Mouse (Mus musculus) E14TG2a.4 (cell line): ENCODE measurements around the gene Osbpl3.

Source experiments
- H3K27me3 ChIP-seq: 2 replicates; pipeline ENCODE4 v1.6.1; 2014; ENCODE audit warnings: low read length, control low read depth; ENCODE audit not compliant: insufficient read depth
- H3K36me3 ChIP-seq: 2 replicates; pipeline ENCODE4 v1.6.1; 2014; ENCODE audit warnings: low read length, control low read depth; ENCODE audit not compliant: insufficient read depth
- H3K4me1 ChIP-seq: replicated peaks from 2 replicates; pipeline ENCODE4 v1.6.1; 2014; ENCODE audit warnings: low read depth, low read length, control low read depth
- H3K4me3 ChIP-seq: replicated peaks from 2 replicates; pipeline ENCODE4 v1.5.1; 2014; ENCODE audit warnings: mild to moderate bottlenecking, low read length
- H3K9me3 ChIP-seq: 2 replicates; pipeline ENCODE4 v1.6.1; 2014; ENCODE audit warnings: low read length, control low read depth
- CTCF ChIP-seq: conservative IDR thresholded peaks from 2 replicates; pipeline ENCODE4 v1.5.1; 2014; ENCODE audit warnings: low read length
- NANOG ChIP-seq: IDR thresholded peaks from 2 replicates; pipeline ENCODE4 v1.6.1; 2014; ENCODE audit warnings: borderline replicate concordance, low read length, mixed read lengths
- POU5F1 ChIP-seq: IDR thresholded peaks from 2 replicates; pipeline ENCODE4 v1.6.1; 2014; ENCODE audit warnings: low read length, borderline replicate concordance

The Osbpl3 gene

GRCm38 (mm10) chr6:50273416-50273815 lies 182.6 kb downstream of the Osbpl3 start:
- Histone ChIP-seq H3K4me1 (peaks cover 3% of the 10 kb centered on the region), H3K9me3 (no peaks in the 10 kb centered on the region), H3K4me3 (no peak overlapping the region), H3K27me3 (no peaks in the 10 kb centered on the region), H3K36me3 (no peaks in the 10 kb centered on the region)
- no peak for TF ChIP-seq POU5F1
- no peak for TF ChIP-seq NANOG
- no peak for TF ChIP-seq CTCF

GRCm38 (mm10) chr6:50263670-50264069 lies 192.3 kb downstream of the Osbpl3 start, which contains the start of gene Gsdme:
TSS of gene Gsdme (minus strand) at chr6:50263862.
- peaks cover 27% of the 10 kb centered on the region for H3K4me1 ChIP-seq
- TF ChIP-seq CTCF (no peak), NANOG (no peak), POU5F1 (no peak)
- H3K36me3 ChIP-seq = no peaks in the 10 kb centered on the region
- peaks cover 38% of the 10 kb centered on the region for H3K27me3 ChIP-seq
- H3K9me3 ChIP-seq = no peaks in the 10 kb centered on the region
- no peak within 1 kb of the TSS for H3K4me3 ChIP-seq

DNA sequence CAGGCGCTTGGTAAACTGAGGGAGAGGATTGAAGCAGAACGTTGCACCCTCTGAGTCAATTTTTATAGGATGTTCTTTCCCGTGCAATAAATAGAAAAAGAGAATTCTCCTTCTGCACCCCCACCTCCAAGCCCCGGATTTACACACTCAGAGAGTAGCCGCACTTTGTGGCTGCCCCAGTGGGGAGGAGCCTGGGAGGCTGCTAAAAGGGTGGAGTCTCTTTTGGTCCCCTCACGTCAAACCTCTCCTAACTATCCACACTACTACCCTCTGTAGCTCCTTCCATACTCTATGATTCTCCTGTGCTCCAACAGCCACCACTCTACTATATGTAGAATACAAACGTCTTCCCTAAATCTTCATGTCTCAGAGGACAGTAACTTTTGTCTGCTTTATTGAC lies 193.7 kb downstream of the Osbpl3 start:
- H3K4me3 ChIP-seq = peak overlapping the region; percentile 76
- peaks cover 27% of the 10 kb centered on the region for H3K4me1 ChIP-seq
- no peak for TF ChIP-seq POU5F1
- no peak for TF ChIP-seq NANOG
- no peak for TF ChIP-seq CTCF
- H3K9me3 ChIP-seq = no peaks in the 10 kb centered on the region
- no peaks in the 10 kb centered on the region for H3K36me3 ChIP-seq
- peaks cover 38% of the 10 kb centered on the region for H3K27me3 ChIP-seq

DNA sequence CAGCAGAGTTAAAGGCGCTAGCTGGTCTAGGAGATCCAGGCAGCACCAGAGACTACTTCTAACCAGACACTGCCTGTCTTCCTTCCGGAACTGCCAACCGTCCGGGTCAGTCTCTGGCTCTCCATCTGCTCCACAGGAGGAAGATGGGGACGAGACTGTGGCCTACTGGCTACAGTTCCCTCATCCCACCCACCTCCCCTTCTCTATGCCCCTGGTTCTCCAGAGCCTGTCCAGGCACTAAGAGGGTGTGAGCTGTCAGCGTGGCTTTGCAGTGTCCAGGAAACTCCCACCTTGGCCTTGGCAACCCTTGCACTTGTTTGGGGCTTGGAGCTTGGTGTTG lies 194.1 kb downstream of the Osbpl3 start:
- TF ChIP-seq POU5F1 (no peak), NANOG (no peak), CTCF (no peak)
- Histone ChIP-seq H3K4me3 (peak overlapping the region; percentile 76), H3K4me1 (peaks cover 27% of the 10 kb centered on the region), H3K27me3 (peaks cover 38% of the 10 kb centered on the region), H3K36me3 (no peaks in the 10 kb centered on the region), H3K9me3 (no peaks in the 10 kb centered on the region)

DNA sequence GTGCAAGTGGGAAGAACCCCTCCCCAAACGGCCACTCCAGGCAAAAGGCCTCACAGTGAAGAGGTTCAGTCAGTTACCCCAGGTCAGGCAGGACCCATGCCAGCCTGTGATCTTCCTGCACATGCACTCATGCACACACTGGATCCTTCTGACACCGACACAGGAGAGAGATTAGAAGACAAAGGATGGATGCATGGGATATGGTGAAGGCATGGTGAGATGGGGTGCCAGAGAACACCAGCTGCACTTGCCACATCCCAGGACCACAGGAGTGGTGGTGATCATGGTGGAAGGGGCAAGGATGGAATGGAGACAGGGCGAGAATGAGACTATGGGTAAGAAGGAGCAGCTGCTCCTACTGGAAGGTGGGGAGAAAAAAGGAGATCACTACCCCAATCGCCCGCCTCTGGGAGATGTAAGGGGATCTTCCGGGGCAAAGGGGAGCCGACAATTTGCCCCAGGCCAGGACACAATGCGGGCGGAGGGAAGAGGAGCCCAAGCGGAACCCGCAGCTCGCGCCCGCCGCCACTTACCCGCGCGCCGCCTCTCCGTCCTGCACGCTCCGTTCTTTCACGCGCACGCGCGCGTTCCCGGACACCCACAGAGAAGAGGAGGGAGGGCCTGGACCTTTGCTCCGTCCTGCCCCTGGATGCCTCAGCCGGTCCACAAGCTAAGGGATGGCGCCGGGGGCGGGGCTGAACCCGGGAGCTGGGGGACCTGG lies 194.6 kb downstream of the Osbpl3 start:
- peaks cover 38% of the 10 kb centered on the region for H3K27me3 ChIP-seq
- H3K9me3 ChIP-seq = no peaks in the 10 kb centered on the region
- H3K4me3 ChIP-seq = peak overlapping the region; percentile 76
- peaks cover 27% of the 10 kb centered on the region for H3K4me1 ChIP-seq
- TF ChIP-seq CTCF = no peak
- no peak for TF ChIP-seq POU5F1
- no peak for TF ChIP-seq NANOG
- H3K36me3 ChIP-seq = no peaks in the 10 kb centered on the region

- no peaks in the 10 kb centered on the region for H3K36me3 ChIP-seq
- H3K4me1 ChIP-seq = peaks cover 8% of the 10 kb centered on the region
- TF ChIP-seq POU5F1 (no peak), NANOG (no peak), CTCF (no peak)
- no peak overlapping the region for H3K4me3 ChIP-seq
- H3K27me3 ChIP-seq = peaks cover 9% of the 10 kb centered on the region; the same call in 1 of the 2 replicates
- no peaks in the 10 kb centered on the region for H3K9me3 ChIP-seq
Observed at GRCm38 (mm10) chr6:50255356-50255755, 200.6 kb downstream of the Osbpl3 start.

DNA sequence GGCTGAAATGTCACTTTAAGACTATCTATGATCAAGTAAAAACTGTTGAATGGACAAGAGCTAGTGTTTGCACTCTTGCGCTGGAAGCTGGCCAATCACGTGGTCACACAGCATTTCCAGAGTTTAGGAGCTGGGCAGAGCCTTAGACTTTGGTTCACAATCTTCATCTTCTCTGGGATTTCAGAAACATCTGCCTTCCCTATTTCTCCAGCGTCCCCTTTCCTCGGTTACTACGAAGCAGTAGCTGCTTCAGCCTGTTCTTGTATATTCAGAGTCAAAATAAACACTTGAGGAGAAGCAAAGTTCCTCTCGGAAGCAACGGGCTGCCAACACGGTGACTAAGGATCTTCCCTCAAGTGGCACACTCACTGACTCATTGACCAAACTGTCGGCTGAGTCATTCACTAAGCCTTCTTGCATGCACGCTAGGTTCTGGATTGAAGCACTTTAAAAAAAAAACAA lies 201.2 kb downstream of the Osbpl3 start:
- Histone ChIP-seq H3K27me3 (peaks cover 6% of the 10 kb centered on the region; the same call in 1 of the 2 replicates), H3K36me3 (no peaks in the 10 kb centered on the region), H3K9me3 (no peaks in the 10 kb centered on the region), H3K4me3 (no peak overlapping the region), H3K4me1 (0 out of 2 replicates have a peak, but pooled peaks cover 2% of the 10 kb centered on the region)
- TF ChIP-seq CTCF (no peak), NANOG (no peak), POU5F1 (no peak)

GRCm38 (mm10) chr6:50252690-50253089 lies 203.3 kb downstream of the Osbpl3 start:
- TF ChIP-seq CTCF = no peak
- Histone ChIP-seq H3K9me3 (no peaks in the 10 kb centered on the region), H3K4me1 (no peaks in the 10 kb centered on the region), H3K36me3 (no peaks in the 10 kb centered on the region), H3K4me3 (no peak overlapping the region), H3K27me3 (peaks cover 4% of the 10 kb centered on the region; the same call in 1 of the 2 replicates)

DNA sequence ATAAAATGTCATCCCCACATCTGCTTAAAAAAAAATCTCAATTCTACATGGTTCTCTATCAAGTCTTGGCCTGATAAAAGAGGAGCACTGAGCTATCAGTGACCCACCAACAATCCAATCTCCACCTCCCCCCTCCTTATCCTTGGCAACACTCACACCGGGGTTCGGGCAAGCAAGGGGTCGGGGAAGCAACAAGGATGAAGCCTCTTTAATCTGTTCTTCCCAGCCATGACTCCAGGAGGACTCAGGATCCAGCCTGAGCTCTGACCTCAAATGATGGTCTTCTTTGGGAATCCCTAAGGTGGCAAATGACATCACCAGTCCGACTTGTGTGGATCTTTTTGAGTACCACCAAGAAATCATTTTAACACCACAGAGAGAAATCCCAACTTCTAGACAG lies 208.2 kb downstream of the Osbpl3 start:
- Histone ChIP-seq H3K9me3 (no peaks in the 10 kb centered on the region), H3K4me3 (no peak overlapping the region), H3K27me3 (no peaks in the 10 kb centered on the region), H3K36me3 (no peaks in the 10 kb centered on the region), H3K4me1 (no peaks in the 10 kb centered on the region)
- TF ChIP-seq NANOG = no peak
- TF ChIP-seq POU5F1 = no peak
- TF ChIP-seq CTCF = no peak
